Mouse (Mus musculus): ENCODE data around the gene Clns1a.

DNA sequence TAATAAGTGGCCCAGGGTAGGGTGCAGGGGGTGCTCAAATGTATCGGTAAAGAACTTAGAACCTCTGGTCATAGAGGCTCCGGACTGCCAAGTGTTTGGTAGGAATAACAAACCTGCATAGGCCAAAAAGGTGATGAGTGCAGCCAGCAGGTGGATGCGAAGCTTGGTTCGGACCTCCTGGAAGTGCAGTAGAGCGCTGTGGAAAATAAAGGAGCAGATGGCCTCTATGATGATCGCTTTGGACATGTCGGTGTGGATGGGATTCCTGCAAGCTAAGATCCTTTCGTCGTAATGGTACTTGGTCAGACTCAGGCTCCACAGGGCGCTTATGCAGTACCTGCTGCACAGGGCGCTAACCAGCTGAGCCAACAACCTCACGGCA, 40.8 kb downstream of the Clns1a start:
- no peak for TF ChIP-seq TAL1 (IDR thresholded peaks at IDR 0.05; ENCODE audit: low read length)
- TF ChIP-seq GATA1 (IDR thresholded peaks at IDR 0.05; ENCODE audit: low read length), result no peak

Data from erythroblast, embryonic 14.5 days (primary cell).